Mouse (Mus musculus): ENCODE results near the gene Serpina6.
A peak's percentile ranks its signal among the peaks of the same experiment; 100 is the strongest.
"Not testable (repeated sequence)": the region's sequence is repeated elsewhere in the genome, so short reads cannot be mapped to it uniquely, and the experiment has no call there.

Serpina6 gene

DNA sequence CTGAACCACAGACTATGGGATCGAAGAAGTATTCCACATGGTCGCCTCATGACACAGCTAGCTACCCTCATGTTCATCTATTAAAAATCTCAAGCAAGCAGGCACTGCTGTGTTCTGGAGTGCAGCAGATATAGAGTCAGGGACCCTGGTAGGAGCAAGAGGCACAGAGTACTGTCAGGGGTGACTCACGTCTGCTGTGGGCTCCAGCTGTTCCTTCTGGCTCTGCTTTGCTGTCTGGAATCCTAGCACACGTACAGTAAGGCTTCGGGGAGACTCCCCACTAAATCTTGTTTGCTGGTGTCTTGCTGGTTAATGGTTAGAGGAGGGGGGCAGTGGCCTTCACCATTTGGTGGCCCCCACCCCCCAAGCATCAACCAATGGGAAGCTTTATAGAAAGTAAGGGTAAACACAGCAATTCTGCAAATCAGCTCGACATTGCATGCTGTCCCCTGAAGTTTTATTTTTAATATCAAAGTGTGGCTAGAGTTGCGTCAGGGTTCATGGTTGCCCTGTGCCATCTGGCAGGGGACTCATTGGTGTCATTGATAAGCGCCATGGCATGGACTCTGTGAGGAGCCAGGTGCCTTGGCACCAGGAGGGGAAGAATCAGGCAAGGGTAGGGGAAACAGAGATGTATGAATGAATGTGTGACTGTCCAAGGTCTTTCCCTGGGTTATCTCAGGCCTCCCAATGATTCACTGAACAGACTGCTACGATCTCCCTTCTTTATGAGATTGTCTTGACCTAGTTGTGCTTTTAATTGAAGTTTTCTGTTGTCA, at the start of gene Serpina6:
Gene Serpina6 (minus strand): TSS at position 365 of the 779 bp plus-strand sequence.
- no peak for DNase-seq (ENCODE audit: low spot score in 2 of 2)

DNA sequence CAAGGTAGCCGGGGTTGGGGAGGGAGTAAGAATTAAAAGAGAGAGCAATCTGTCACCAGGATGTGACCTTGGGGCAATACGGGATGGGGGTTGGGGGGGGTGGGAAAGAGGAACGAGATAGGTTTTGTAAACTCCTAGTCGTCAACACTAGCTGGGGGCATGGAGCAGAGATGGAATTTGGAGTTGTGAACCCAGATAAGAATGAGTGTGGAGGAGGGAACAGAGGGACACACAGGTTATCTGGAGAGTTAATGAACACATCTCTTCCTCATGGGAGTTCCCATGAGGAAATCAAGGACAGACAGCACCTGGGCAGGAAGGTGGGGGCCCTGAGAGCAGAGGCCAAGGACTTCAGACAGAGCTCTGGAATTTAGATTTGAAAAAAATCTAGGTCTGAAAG, 49.1 kb upstream of the Serpina6 start:
- no peak for DNase-seq (ENCODE audit: low spot score in 2 of 2)

DNA sequence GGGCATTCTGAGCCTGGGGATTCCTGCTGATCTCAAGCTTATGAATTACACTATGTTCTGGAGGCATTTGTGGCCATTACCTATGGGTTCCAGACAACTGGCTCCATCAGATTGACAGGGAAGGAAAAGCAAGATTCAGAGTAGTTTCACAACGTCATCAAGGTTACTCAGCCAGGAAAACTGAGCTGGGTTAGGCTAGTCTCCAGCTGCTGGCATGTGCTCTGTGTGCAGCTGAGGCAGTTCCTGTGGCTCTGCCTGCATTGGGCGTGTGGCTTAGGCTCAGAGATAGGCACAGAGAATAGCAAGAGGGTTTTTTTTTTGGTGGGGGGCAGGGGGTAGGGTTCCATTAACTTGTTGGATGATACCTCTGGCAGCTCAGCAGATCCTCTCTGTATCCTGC, 48.5 kb upstream of the Serpina6 start:
- DNase-seq (ENCODE audit: low spot score in 2 of 2): no peak

DNA sequence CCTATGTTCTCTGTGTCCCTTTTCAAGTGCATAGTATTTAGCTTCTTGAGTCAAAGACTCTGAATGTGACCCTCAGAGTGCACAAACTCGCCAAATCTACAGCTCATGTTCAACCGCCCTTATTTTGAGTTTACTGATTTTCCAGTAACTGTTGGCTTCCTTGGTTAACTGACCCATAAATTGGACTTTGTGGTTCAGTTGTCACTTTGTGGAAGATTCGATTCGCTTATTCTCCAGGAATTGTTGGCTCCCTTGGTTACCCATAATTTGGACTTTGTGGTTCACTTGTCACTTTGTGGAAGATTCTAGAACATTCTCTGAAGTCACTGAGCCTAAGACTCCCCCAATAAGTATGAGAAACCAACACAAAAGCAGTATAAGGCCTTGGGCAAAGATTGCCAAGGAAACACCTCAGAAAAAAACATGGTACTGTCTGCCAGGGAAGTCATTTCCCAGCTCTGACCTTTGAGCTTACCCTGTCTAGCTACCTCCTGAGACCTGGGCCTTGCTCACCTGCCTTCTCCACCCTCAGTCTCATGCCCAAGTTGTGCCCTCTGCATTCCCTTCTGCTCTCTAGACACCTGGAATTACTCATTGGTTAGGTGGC, 43.2 kb upstream of the Serpina6 start:
- no peak for DNase-seq (ENCODE audit: low spot score in 2 of 2)

DNA sequence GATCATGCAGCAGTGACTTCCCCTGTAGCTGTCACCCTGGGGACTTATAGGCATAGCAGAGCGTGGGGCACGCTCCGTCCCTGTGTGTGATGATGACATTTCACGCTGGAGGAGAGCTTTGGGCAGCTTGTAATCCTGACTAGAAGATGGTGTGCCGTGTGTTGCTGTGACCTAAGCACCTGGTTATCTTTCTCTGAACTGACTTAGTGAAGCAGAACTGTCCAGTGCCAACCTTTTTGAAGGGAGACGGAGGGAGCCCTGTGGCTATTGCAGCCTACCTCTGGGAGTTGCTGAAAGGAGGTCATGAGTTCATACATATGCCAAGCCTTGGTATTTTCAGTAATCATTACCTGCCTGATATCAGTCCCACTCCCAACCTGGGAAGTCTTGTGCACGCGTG, 38.4 kb upstream of the Serpina6 start, which contains the start of gene Serpina1f:
Gene Serpina1f (minus strand): TSS at position 101 of the 400 bp plus-strand sequence.
- no peak for DNase-seq (ENCODE audit: low spot score in 2 of 2)

DNA sequence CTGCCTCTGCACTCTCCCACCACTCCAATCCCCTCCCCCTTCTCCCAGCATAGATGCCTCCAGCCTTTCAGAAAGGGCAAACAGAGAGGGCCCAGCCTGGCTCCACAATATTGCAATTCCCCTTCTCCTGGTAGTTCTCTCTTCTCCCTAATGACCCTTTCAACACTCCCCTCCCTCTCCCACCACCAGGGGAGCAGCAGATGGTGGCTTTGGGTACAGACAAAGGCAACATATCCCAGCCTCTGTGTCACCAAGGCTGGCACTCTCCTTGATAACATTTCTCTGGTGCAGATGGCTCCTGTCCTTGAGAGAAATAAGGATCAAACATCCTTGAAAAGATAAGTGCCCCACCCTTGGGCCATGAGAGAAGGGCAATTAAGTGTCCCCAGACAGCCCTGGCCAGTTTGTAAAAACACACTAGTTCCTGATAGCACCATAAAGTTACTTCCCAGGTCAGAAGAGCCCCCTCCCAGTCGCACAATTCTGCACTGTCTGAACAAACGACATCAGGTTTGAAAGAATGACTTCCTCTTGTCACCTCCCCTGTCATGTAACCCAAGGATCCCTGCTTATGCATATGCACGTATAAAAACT, 31.3 kb upstream of the Serpina6 start:
- DNase-seq (ENCODE audit: low spot score in 2 of 2): no peak

DNA sequence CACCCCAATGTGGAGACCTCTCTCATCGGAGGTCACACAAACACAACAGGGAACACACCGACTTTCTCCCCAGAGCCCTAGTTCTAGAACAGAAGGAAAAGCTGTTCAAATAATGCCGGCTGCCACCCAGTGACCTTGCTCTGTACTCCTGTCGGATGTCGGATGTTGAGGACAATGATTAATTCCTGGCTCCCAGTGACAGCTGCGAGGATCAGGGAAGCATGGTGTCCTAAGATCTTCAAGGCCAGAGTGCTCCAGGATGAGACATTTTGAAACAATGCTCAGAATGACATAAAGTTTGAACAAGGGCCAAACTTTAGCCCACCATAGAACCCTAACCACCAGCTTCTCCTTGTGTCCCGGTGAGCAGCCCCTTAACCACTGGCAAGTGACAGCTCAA, 30.0 kb upstream of the Serpina6 start:
- no peak for DNase-seq (ENCODE audit: low spot score in 2 of 2)

DNA sequence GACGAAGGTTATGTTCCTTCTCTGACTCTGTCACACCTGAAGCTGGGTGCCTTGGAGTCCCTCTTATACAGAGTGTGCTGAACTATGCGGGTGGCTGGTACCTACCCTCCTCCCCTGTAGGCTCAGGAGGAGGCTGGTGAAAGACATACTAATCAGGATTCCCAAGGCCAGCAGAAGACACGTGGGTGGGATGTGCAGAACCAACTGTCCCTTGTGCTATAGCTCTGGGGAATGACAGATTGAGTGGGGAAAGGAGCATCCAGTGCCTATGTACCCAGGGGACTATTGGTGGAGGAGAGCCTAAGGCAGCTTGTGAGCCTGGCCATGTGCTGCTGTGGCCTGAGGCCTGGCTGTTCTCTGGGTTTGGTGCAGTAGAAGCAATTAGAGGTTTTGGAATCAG, 29.0 kb upstream of the Serpina6 start:
- no peak for DNase-seq (ENCODE audit: low spot score in 2 of 2)

DNA sequence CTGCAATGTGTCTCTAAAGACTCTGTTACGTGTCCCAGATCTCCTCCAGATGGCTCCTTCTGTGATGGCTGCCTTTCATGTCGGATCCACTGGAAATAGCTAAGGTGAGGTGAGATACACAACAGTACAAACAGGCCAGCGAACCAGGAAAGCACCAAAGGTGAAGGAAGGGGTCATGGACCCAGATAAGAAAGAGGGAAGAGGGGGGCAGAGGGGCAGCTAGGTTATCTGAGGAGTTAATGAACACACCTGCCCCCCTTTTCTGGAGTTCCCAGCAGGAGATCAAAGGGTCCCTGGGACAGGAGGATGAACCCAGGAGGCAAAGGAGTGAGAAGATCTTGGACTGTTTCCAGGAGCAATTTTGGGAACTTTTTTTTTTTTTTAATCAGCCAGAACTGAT, 28.4 kb upstream of the Serpina6 start:
- DNase-seq (ENCODE audit: low spot score in 2 of 2): no peak

DNA sequence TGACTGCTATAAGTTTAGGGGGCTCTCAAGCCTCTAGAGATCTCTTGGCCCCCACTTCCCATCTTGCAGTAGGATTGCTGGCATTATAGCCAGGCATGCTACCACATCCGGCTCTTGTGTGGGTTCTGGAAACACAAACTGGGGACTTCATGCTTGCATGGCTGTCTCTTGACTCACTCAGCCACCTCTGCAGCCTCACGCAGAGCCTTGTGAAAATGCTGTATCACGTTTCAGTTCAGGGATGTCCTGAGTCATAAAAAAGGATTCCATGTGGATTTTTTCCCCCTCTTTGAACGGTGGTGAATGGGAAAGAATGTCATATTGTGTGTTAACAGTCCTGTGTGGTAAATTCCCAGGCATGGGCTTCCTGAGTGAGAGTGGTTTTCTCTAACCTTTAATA, 26.8 kb upstream of the Serpina6 start:
- DNase-seq (ENCODE audit: low spot score in 2 of 2): no peak

DNA sequence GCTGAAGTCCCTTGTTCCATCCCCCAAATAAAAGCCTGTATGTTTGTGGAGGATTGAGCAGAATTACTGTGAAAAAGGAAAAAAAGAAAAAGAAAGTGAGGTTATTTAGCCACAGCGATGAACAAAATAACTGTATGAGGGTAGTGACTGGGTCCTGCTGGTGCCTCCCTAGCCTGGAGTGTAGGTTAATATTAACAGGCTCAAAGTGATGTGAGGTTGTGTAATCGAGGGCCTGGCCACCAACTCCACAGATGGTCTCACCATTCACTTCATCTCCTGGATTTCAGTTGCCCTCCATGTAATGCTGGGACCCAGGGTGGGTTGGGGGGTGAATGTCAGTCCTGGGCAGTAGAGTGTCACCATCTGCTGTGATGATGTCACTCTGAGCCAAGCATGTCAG, 24.7 kb upstream of the Serpina6 start:
- DNase-seq (ENCODE audit: low spot score in 2 of 2): no peak

DNA sequence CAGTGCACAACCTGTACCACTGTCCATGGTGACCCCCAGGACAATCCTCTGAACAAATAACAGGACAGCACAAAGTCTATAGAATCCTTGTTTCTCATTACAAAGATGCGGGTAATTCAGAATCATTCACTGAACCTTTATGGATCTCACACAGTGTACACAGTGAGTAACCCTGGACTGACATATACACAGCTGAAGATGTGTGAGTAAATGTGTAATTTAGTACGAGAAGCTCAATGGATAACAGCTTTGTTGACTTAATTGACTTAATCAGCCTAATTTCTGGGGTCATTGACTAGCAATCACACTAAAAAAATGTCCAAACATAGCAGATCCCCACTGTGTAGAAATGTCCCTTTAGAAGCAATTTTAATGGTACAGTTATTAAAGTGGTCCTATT, 24.2 kb upstream of the Serpina6 start:
- DNase-seq (ENCODE audit: low spot score in 2 of 2): no peak

DNA sequence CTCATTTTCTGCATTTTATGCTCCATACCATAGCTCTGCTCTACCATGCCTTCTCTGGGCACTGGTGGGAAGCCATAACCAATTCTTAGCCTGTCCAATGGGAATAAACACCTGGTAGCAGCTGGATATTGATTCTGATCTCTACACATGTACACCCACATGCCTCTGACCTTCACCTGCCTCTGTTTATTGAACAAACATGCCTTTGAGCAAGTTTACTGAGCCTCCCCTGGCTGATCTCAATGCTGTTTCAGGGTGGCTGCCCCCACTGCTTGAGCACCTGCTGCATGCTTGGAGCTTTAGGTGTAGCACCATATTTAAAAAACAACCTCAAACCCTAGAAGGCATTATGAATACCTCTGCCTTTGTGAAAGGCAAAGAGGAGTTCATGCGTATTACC, 22.8 kb upstream of the Serpina6 start:
- not testable (repeated sequence) for DNase-seq (ENCODE audit: low spot score in 2 of 2)

DNA sequence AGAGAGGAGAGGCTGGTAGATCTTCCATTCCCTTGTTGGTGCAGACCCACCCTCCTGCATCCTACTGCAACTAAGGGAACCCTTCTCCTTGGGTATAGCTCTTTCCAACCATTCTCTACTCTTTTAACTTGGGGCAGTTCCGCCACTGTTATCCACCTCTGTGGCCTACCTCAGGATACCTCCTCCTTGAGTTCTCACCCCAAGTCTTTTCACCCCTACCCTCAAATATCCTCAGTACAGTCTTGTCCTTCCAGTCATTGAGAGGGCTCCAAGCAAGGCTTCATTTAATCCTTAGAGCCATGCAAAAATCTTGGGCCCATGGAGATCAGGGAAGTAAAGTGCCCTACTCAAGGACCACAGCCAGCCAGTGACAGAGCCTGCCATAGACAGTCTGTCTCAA, 19.0 kb upstream of the Serpina6 start, which contains the start of gene Serpina16:
Gene Serpina16 (minus strand): TSS at position 101 of the 400 bp plus-strand sequence.
- DNase-seq (ENCODE audit: low spot score in 2 of 2): no peak

DNA sequence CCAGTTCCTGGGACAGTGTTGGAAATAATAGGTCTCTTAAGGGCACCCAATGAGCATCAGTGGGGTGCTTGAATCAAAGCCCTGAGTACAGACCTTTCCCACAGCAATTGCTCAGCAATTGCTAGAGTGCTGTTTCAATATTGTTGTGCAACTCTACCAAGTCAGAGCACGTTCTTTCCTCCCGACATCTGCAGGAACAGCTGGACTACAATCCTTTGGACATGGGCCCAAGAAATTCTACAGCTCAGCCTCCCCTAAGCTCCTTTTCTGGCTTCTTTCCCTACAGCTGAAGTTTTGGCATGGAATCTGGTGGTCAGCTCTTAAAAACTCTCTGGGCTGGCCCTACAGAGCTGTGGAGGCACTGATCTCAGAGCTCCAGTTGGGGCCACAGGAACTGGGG, 16.2 kb upstream of the Serpina6 start:
- DNase-seq (ENCODE audit: low spot score in 2 of 2): peak in 1 of 2 experiments; percentile 44

DNA sequence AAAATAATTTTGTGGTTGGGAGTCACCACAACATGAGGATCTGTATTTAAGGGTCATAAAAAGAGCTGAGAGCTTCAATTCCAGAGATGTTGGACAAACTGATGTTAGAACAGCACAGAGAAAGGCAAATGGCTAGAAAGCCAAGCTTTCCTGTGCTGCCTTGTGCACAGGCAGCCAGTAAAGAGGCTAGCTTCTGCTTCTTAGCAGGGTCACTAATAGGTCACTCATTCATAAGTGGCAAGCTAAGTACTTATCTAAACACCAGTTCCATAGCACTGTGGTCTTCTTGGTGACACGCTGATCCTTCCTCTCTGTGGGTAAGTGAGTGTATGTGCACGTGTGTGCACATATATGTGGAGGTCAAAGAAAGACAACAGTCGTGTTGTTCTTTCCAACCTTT, 14.5 kb upstream of the Serpina6 start:
- no peak for DNase-seq (ENCODE audit: low spot score in 2 of 2)

DNA sequence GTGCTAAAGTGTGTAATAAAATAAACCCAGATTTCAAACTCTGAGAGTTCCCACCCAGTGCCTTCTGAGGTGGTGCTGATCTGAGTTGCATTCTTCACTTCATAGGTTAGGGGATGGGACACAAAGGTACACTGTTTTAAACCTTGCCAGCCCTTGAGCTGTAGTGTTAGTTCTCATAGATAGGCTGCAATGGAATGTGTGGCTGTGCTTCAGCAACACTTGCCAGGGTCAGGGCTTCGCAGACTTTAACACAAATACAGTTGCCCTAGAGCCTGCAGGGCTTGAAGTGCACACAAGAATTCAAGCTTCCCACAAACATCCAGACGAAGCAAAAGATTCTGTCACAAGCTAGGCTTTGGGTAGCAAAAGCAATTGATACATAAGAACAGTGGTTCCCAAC, 14.0 kb upstream of the Serpina6 start:
- no peak for DNase-seq (ENCODE audit: low spot score in 2 of 2)

DNA sequence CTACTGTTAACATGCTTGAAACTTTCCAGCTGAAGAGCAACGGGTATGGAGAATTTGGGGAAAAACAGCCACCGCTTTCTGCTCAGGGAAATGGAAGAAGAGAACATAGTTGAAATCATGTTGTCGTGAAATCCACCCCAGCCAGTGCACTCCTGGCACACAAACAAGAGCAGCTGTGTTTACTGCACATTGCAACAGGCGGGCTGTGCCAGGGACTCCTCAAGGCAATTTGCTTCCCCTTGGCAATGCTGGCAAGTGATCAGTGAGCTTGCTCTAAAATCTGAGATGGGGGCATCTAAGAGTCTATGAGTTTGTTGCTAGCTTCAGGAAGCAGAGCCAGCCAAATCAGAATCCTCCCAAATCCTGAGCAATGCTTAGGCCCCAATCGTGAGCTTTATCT, 13.3 kb upstream of the Serpina6 start:
- no peak for DNase-seq (ENCODE audit: low spot score in 2 of 2)

DNA sequence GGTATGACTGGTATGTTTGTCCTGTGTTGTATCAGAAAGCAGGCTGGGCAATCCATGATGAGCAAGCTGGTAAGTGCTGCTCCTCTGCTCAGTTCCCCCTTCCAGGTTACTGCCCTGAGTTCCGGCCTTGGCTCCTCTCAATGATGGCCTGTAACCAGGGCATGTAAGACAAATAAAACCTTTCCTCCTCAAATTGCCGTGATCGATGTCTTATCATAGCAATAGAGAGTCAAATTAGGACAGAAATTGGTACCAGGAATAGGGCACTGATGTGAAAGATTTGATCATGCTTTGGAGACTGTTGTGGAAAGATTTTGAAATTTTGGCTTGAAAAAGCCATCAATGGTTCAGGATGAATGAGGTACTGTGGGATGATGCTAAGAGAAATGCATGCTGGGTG, 8.3 kb upstream of the Serpina6 start:
- DNase-seq (ENCODE audit: low spot score in 2 of 2): no peak

DNA sequence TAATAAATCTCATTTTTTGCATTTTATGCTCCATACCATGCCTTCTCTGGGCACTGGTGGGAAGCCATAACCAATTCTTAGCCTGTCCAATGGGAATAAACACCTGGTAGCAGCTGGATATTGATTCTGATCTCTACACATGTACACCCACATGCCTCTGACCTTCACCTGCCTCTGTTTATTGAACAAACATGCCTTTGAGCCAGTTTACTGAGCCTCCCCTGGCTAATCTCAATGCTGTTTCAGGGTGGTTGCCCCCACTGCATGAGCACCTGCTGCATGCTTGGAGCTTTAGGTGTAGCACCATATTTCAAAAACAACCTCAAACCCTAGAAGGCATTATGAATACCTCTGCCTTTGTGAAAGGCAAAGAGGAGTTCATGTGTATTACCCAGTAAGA, 5.0 kb upstream of the Serpina6 start:
- DNase-seq (ENCODE audit: low spot score in 2 of 2): not testable (repeated sequence)

DNA sequence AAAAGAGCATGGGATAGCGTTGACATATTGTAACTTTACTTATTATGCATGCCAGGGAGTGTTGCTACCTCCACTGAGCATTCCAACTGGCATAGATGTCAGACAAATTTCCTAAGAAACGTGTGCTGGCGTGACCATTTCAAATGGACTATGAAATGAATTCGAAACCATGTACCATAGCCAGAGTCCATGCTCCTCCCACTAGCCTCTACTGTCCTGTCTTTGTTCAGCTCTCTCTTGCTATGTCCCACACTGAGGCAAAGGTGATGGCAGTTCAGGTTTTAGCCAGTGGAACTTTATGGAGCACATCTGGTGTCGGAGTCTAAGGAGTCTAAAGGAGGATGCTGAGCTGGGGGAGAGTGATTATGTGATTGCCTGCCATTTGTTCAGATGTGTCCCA, 3.1 kb upstream of the Serpina6 start:
- no peak for DNase-seq (ENCODE audit: low spot score in 2 of 2)

DNA sequence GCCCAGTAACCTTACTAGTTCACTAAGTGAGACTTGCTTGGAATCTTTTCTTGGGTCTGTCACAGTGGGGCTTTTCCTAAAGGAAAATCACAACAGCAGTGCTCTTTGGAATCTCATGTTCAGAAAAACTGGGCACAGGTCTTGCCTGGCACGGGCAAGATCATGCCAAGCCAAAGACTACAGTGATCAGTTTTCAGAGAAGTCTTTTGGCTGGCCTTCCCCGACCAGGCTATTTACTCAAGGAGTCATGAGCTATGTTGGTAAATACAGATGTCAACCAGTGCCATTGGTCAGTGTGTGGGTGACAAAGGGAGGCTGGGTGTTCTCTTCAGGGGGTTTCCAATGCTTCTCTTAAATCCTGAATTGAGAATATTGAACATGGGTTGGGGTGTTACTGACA, 2.2 kb upstream of the Serpina6 start:
- no peak for DNase-seq (ENCODE audit: low spot score in 2 of 2)

DNA sequence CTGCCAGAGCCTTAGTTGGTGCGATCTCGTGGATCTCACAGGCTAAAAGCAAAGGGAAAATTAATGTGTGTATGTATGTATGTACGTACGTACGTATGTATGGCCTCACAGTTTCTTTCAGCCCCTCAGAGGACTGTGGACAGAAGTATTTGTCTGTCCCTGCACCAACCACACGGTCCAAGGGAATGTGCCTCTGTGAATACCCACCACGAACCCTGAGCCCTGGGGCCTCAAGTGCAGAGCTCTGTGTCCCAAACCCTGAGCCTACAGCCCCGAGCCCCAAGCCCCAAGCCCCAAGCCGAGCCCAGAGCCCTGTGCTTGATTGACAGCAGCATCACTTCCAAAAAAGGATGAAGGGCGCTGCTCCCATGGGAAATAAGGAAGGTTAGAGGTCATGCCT, 979 bp upstream of the Serpina6 start:
- no peak for DNase-seq (ENCODE audit: low spot score in 2 of 2)

All from urinary bladder, postnatal 4 days (tissue).